18 mouse cellular contexts compared by ENCODE assay signal in genomic region chr6:53612681-53613080, GRCm38 (mm10).
DNase-seq lines count a peak whose midpoint lies in the region; ATAC-seq lines count a peak whose summit lies in the region.
"Had no signal": no experiment of that assay in that cellular context is flagged by ENCODE, and none has a peak within 500 bp of the region (broad histone marks: within the 10 kb centered on the region; RNA-seq: fewer than 3 reads in every experiment).

No protein-coding gene starts in this region.

- no peak overlapping the region for H3K4me2 ChIP-seq in hindbrain, embryonic 12.5 days (replicated peaks)
- H3K4me2 ChIP-seq in embryonic facial prominence, embryonic 15.5 days (replicated peaks), result 0 out of 2 replicates have a peak overlapping the region, but pooled peaks have one; percentile 17
- H3K4me2 ChIP-seq: forebrain, embryonic 15.5 days; heart, embryonic 15.5 days; neural tube, embryonic 13.5 days had no signal

- no peak for DNase-seq in hindbrain, embryonic 10.5 days (ENCODE audit: low spot score)
- peak; percentile 45 for DNase-seq in embryo, embryonic 10.5 days (ENCODE audit: low spot score)
- no peak for DNase-seq in spleen, adult 18-20 months
- no peak for DNase-seq in layer of hippocampus, postnatal 10 days (ENCODE audit: low spot score in 2 of 2)
- no peak for DNase-seq in right cerebral cortex, postnatal 10 days (ENCODE audit: low spot score in 2 of 2)
- DNase-seq: cerebellum, postnatal 25 days; heart, adult 2 months; midbrain, embryonic 14.5 days; thymus, postnatal 4 days had no signal

- ATAC-seq in hindbrain, embryonic 12.5 days (ENCODE audit: low FRiP score), result no peak
- no peak for ATAC-seq in embryonic facial prominence, embryonic 15.5 days (ENCODE audit: insufficient number of reproducible peaks, low FRiP score, low TSS enrichment, low read depth)
- ATAC-seq: forebrain, embryonic 15.5 days; intestine, embryonic 16.5 days; Patski had no signal

- peak overlapping the region; percentile 18; the same call in 1 of the 2 replicates for H3K27ac ChIP-seq in hindbrain, embryonic 10.5 days
- H3K27ac ChIP-seq in hindbrain, embryonic 12.5 days, result no peak overlapping the region
- H3K27ac ChIP-seq in embryonic facial prominence, embryonic 15.5 days (replicated peaks), result no peak overlapping the region
- peak overlapping the region; percentile 53 for H3K27ac ChIP-seq in macrophage
- H3K27ac ChIP-seq: forebrain, embryonic 15.5 days; heart, adult 2 months; heart, embryonic 15.5 days; liver, embryonic 14.5 days; neural tube, embryonic 13.5 days had no signal

- H3K4me3 ChIP-seq in hindbrain, embryonic 10.5 days, result no peak overlapping the region
- H3K4me3 ChIP-seq in hindbrain, embryonic 12.5 days, result no peak overlapping the region
- H3K4me3 ChIP-seq in embryonic facial prominence, embryonic 15.5 days (replicated peaks), result no peak overlapping the region
- H3K4me3 ChIP-seq in macrophage (ENCODE audit: inconsistent target), result no peak overlapping the region
- H3K4me3 ChIP-seq: forebrain, embryonic 15.5 days; heart, adult 2 months; heart, embryonic 15.5 days; neural tube, embryonic 13.5 days had no signal

- no peak overlapping the region for H3K9ac ChIP-seq in hindbrain, embryonic 12.5 days
- H3K9ac ChIP-seq in embryonic facial prominence, embryonic 15.5 days, result no peak overlapping the region
- H3K9ac ChIP-seq: forebrain, embryonic 15.5 days; heart, embryonic 15.5 days; liver, embryonic 14.5 days; neural tube, embryonic 13.5 days had no signal

- H3K79me2 ChIP-seq in macrophage (ENCODE audit: inconsistent target), result peaks cover 51% of the 10 kb centered on the region; the same call in 1 of the 2 replicates

- no peaks in the 10 kb centered on the region for H3K27me3 ChIP-seq in hindbrain, embryonic 10.5 days (ENCODE audit: insufficient read depth, poor library complexity, severe bottlenecking)
- H3K27me3 ChIP-seq in hindbrain, embryonic 12.5 days, result no peaks in the 10 kb centered on the region
- no peaks in the 10 kb centered on the region for H3K27me3 ChIP-seq in embryonic facial prominence, embryonic 15.5 days
- H3K27me3 ChIP-seq: forebrain, embryonic 15.5 days; heart, embryonic 15.5 days; neural tube, embryonic 13.5 days; Patski had no signal

- H3K9me3 ChIP-seq in hindbrain, embryonic 10.5 days, result no peaks in the 10 kb centered on the region
- H3K9me3 ChIP-seq in hindbrain, embryonic 12.5 days (replicated peaks), result no peaks in the 10 kb centered on the region
- H3K9me3 ChIP-seq in embryonic facial prominence, embryonic 15.5 days (replicated peaks), result no peaks in the 10 kb centered on the region
- H3K9me3 ChIP-seq: forebrain, embryonic 15.5 days; heart, embryonic 15.5 days; neural tube, embryonic 13.5 days had no signal

- peaks cover 19% of the 10 kb centered on the region for H3K4me1 ChIP-seq in hindbrain, embryonic 10.5 days (replicated peaks)
- peaks cover 8% of the 10 kb centered on the region; the same call in 1 of the 2 replicates for H3K4me1 ChIP-seq in hindbrain, embryonic 12.5 days
- H3K4me1 ChIP-seq in embryonic facial prominence, embryonic 15.5 days, result peaks cover 26% of the 10 kb centered on the region

- H3K36me3 ChIP-seq in hindbrain, embryonic 10.5 days, result no peaks in the 10 kb centered on the region
- H3K36me3 ChIP-seq in hindbrain, embryonic 12.5 days, result no peaks in the 10 kb centered on the region
- H3K36me3 ChIP-seq in embryonic facial prominence, embryonic 15.5 days, result no peaks in the 10 kb centered on the region; the same call in 1 of the 2 replicates
- H3K36me3 ChIP-seq in macrophage (ENCODE audit: inconsistent target), result peaks cover 52% of the 10 kb centered on the region
- H3K36me3 ChIP-seq: forebrain, embryonic 15.5 days; neural tube, embryonic 13.5 days had no signal

- WGBS in hindbrain, embryonic 10.5 days, result 48% methylated on average over 6 of the region's 6 CpGs
- WGBS in hindbrain, embryonic 12.5 days, result 39% methylated on average over 6 of the region's 6 CpGs
- WGBS in embryonic facial prominence, embryonic 15.5 days, result 24% methylated on average over 6 of the region's 6 CpGs
- WGBS in macrophage (ENCODE audit: missing documents), result 95% methylated on average over 6 of the region's 6 CpGs

Comparison
In these comparisons a context has a peak if more than half of its experiments do, and no peak if none do; other contexts are left out.
1. H3K27ac ChIP-seq: peak in hindbrain, embryonic 10.5 days (single experiment) and macrophage (single experiment); none in hindbrain, embryonic 12.5 days (single experiment) and embryonic facial prominence, embryonic 15.5 days (single experiment).